Mouse (Mus musculus): ENCODE results near the gene Dpf2.
"Not testable (repeated sequence)": the region's sequence is repeated elsewhere in the genome, so short reads cannot be mapped to it uniquely, and the experiment has no call there.

GRCm38 (mm10) chr19:5882079-5882478 is 30.7 kb downstream of the Dpf2 start:
- TF ChIP-seq POLR2A (IDR thresholded peaks at IDR 0.05; ENCODE audit: low read depth, low read length); CTCF (IDR thresholded peaks at IDR 0.05; ENCODE audit: borderline replicate concordance, insufficient read depth, low read length): not testable (repeated sequence)

All from embryonic fibroblast, embryonic 13.5 days (primary cell).